Mouse (Mus musculus) liver, embryonic 14.5 days (tissue): ENCODE data around the gene Rpl36-ps4. TPM values are rescaled to one million over a fixed set of nuclear protein-coding genes. Genes with fewer than 3 reads are reported as not detected.

Source experiments
- ATAC-seq: fragments of 200-750 bp; cut with Nextera tagmentation; 2 replicates; pipeline ENCODE4 v1.8.0; 2017; ENCODE audit warnings: moderate number of reproducible peaks, mild to moderate bottlenecking, moderate library complexity; ENCODE audit not compliant: insufficient read depth
- DNase-seq, 3 experiments: peaks; one replicate each; pipeline ENCODE4 v3.0.0-alpha.2; 2012 to 2013; ENCODE audit warnings: low read depth in 3 of 3, low spot score in 3 of 3
- H3K27ac ChIP-seq: fragments of 300-500 bp; sonication (generic); 2 replicates; pipeline ENCODE4 v1.5.1; 2014; ENCODE audit warnings: moderate library complexity, mild to moderate bottlenecking, control low read depth, inconsistent platforms
- H3K27me3 ChIP-seq: fragments of 300-500 bp; sonication (generic); 2 replicates; pipeline ENCODE4 v1.6.1; 2014; ENCODE audit warnings: mild to moderate bottlenecking, low read length, moderate library complexity; ENCODE audit not compliant: control insufficient read depth, insufficient read depth
- H3K36me3 ChIP-seq: fragments of 300-500 bp; sonication (generic); replicated peaks from 2 replicates; pipeline ENCODE4 v1.6.1; 2014; ENCODE audit warnings: low read depth; ENCODE audit not compliant: control insufficient read depth, insufficient read depth
- H3K4me1 ChIP-seq, 2 experiments: fragments of 200-500 bp in 1 of 2; fragments of 300-500 bp in 1 of 2; sonication (generic) in 1 of 2; replicated peaks; 2 replicates each; pipeline ENCODE4 v1.6.1; 2012 to 2014; ENCODE audit warnings: antibody characterized with exemption in 1 of 2, inconsistent platforms in 1 of 2, low read length in 1 of 2; ENCODE audit not compliant: control insufficient read depth in 2 of 2, insufficient read depth in 2 of 2
- H3K4me2 ChIP-seq: fragments of 300-500 bp; sonication (generic); 2 replicates; pipeline ENCODE4 v1.6.1; 2014; ENCODE audit warnings: low read depth, mild to moderate bottlenecking, control low read depth, moderate library complexity
- H3K4me3 ChIP-seq, 2 experiments: fragments of 200-500 bp in 1 of 2; fragments of 300-500 bp in 1 of 2; sonication (generic) in 1 of 2; 2 replicates each; pipeline ENCODE4 v1.5.1; 2012 to 2014; ENCODE audit warnings: low read depth in 2 of 2, low read length in 2 of 2, mild to moderate bottlenecking in 2 of 2, control low read depth in 1 of 2, inconsistent platforms in 1 of 2, moderate library complexity in 1 of 2; ENCODE audit not compliant: insufficient read depth in 1 of 2
- H3K9ac ChIP-seq: fragments of 300-500 bp; sonication (generic); replicated peaks from 2 replicates; pipeline ENCODE4 v1.6.1; 2014; ENCODE audit warnings: mild to moderate bottlenecking, control low read depth, moderate library complexity
- H3K9me3 ChIP-seq: fragments of 300-500 bp; sonication (generic); 2 replicates; pipeline ENCODE4 v1.6.1; 2016; ENCODE audit warnings: low read length, mixed read lengths; ENCODE audit not compliant: control insufficient read depth
- CTCF ChIP-seq: IDR thresholded peaks from 2 replicates; pipeline ENCODE4 v1.5.1; 2016; ENCODE audit warnings: antibody characterized with exemption, low read depth, control low read depth
- EP300 ChIP-seq: IDR thresholded peaks from 2 replicates; pipeline ENCODE4 v1.6.1; 2016; ENCODE audit warnings: antibody characterized with exemption, low read depth
- WGBS: fragments of 180-500 bp; shearing (Covaris S2); extraction: QIAGEN DNeasy Blood & Tissue Kit; methylation state at CpG from one replicate; pipeline ENCODE4 v1.1.7; 2014; ENCODE audit not compliant: insufficient replicate concordance; 5-methylcytosine and 5-hydroxymethylcytosine counted together
- polyA plus RNA-seq, 2 experiments: library from polyadenylated mRNA; depleted of rRNA in 1 of 2; stranded (reverse) in 1 of 2; unstranded in 1 of 2; fragments of >200 nt; fragmentation: Nextera tagmentation in 1 of 2; extraction: Ambion mirVana in 1 of 2; gene quantifications; 2 replicates each; pipeline versions ENCODE4 v1.2.1 to v1.2.3; 2012 to 2014

The Rpl36-ps4 gene
- polyA plus RNA-seq, 2 experiments: not detected

DNA sequence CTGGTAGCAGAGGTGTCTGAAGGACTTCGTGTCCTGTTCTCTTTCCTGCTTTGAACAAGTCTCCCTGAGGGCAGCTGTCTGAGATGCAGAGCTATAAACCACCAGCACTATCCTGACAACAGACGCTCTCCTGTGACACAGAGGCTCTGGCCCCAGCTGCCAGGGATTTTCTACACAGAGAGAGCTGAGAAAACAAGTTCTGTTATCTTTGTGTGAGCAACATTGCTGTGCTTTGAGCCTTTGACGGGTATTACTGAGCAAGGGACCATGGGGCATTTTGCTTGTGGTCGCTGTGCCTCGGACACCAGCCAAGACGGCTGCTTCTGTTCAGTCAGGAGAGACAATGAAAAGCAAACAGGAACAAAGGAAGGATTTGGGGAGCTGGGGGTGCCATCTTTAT, 17.6 kb upstream of the Rpl36-ps4 start:
- H3K27me3 ChIP-seq: no peaks in the 10 kb centered on the region
- no peaks in the 10 kb centered on the region for H3K9me3 ChIP-seq
- H3K36me3 ChIP-seq: no peaks in the 10 kb centered on the region
- WGBS: 38% methylated on average over 6 of the region's 6 CpGs
- no peaks in the 10 kb centered on the region for H3K4me1 ChIP-seq
- TF ChIP-seq CTCF (no peak), EP300 (no peak)
- DNase-seq (no peak), ATAC-seq (no peak)
- no peak overlapping the region for H3K4me2 ChIP-seq
- H3K27ac ChIP-seq: no peak overlapping the region
- no peak overlapping the region for H3K9ac ChIP-seq
- no peak overlapping the region for H3K4me3 ChIP-seq

- TF ChIP-seq CTCF (no peak), EP300 (no peak)
- H3K4me3 ChIP-seq: no peak overlapping the region
- 63% methylated on average over 8 of the region's 8 CpGs for WGBS
These were observed 17.1 kb upstream of the Rpl36-ps4 start for GRCm38 (mm10) chr17:87903725-87904124.

DNA sequence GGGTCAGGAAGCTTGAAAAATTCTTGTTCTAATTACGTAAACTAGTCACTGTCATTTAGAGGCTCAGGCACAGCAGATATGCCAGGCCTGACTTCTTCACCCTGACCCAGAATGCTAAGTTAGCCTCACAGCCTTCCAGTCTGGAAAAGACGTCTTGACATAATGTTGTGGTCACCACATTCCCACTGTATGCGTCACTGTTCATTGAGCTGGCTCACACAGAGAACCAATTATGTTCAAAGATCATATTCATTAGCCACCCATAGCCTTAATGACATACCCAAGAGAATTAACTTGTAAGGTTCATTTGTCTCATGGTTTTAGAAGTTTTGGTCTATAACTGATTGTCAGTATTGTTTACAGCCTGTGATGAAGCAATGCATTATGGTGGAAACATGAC, 5.4 kb upstream of the Rpl36-ps4 start:
- no peaks in the 10 kb centered on the region for H3K9me3 ChIP-seq
- ATAC-seq (no peak), DNase-seq (no peak)
- no peak for TF ChIP-seq CTCF
- TF ChIP-seq EP300: no peak
- H3K4me2 ChIP-seq: no peak overlapping the region
- no peak overlapping the region for H3K4me3 ChIP-seq
- H3K27ac ChIP-seq: no peak overlapping the region
- H3K27me3 ChIP-seq: no peaks in the 10 kb centered on the region
- H3K36me3 ChIP-seq: no peaks in the 10 kb centered on the region
- no peak overlapping the region for H3K9ac ChIP-seq
- WGBS: 63% methylated on average over 3 of the region's 3 CpGs
- H3K4me1 ChIP-seq: no peaks in the 10 kb centered on the region

More at GRCm38 (mm10) chr17:87903725-87904124, 17.1 kb upstream of the Rpl36-ps4 start:
- Histone ChIP-seq H3K4me1 (no peaks in the 10 kb centered on the region), H3K9me3 (no peaks in the 10 kb centered on the region), H3K27ac (no peak overlapping the region), H3K27me3 (no peaks in the 10 kb centered on the region), H3K4me2 (no peak overlapping the region), H3K9ac (no peak overlapping the region), H3K36me3 (no peaks in the 10 kb centered on the region)
- no peak for DNase-seq
- ATAC-seq: no peak

- H3K27me3 ChIP-seq: no peaks in the 10 kb centered on the region
These were observed 2.7 kb upstream of the Rpl36-ps4 start for GRCm38 (mm10) chr17:87918121-87918520.

DNA sequence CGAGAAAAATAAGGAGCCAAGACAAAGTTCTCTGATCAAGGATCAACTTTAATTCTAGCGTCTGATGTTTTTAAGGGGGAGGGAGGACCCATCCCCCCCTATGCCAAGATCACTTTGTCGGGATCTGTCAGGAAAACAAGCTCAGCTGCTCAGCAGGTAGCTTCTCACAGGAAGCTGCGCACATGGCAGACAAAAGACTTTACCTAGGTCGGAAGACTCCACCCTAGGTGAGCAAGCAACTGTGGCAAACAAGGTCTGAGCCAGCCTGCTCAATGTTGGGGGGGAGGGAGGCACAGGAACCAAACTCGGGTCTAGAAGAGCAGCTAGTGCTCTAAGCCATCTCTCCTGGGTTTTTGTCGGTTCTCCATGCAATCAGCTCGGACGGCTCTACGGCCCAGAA, 13.5 kb downstream of the Rpl36-ps4 start:
- Histone ChIP-seq H3K27ac (no peak overlapping the region), H3K27me3 (no peaks in the 10 kb centered on the region), H3K36me3 (no peaks in the 10 kb centered on the region), H3K4me2 (no peak overlapping the region), H3K9ac (no peak overlapping the region), H3K4me3 (no peak overlapping the region), H3K9me3 (no peaks in the 10 kb centered on the region), H3K4me1 (no peaks in the 10 kb centered on the region)
- no peak for TF ChIP-seq CTCF
- no peak for TF ChIP-seq EP300
- ATAC-seq (no peak), DNase-seq (no peak)
- WGBS: 63% methylated on average over 10 of the region's 10 CpGs

More at GRCm38 (mm10) chr17:87918121-87918520, 2.7 kb upstream of the Rpl36-ps4 start:
- Histone ChIP-seq H3K27ac (no peak overlapping the region), H3K9me3 (no peaks in the 10 kb centered on the region), H3K9ac (no peak overlapping the region), H3K36me3 (no peaks in the 10 kb centered on the region), H3K4me3 (no peak overlapping the region), H3K4me1 (no peaks in the 10 kb centered on the region), H3K4me2 (no peak overlapping the region)
- 53% methylated on average over 5 of the region's 5 CpGs for WGBS
- DNase-seq: no peak
- no peak for TF ChIP-seq CTCF
- no peak for TF ChIP-seq EP300
- ATAC-seq: no peak
